Mouse (Mus musculus) kidney, postnatal 0 days (tissue): ENCODE data around the gene Trim46. TPM values are rescaled to one million over a fixed set of nuclear protein-coding genes. Genes with fewer than 3 reads are reported as not detected.
"Not testable (repeated sequence)": the region's sequence is repeated elsewhere in the genome, so short reads cannot be mapped to it uniquely, and the experiment has no call there.

Experiments used
- ATAC-seq: fragments of 200-750 bp; cut with Nextera tagmentation; replicated peaks from 2 replicates; pipeline ENCODE4 v1.8.0; 2017; ENCODE audit warnings: low read depth, moderate number of reproducible peaks, moderate TSS enrichment, moderate library complexity; ENCODE audit not compliant: low FRiP score
- DNase-seq: peaks from one replicate; pipeline ENCODE4 v3.0.0-alpha.2; 2016; ENCODE audit warnings: low spot score
- H3K27ac ChIP-seq: fragments of 300-500 bp; sonication (generic); 2 replicates; pipeline ENCODE4 v1.5.1; 2014; ENCODE audit warnings: mild to moderate bottlenecking
- H3K27me3 ChIP-seq: fragments of 300-500 bp; sonication (generic); 2 replicates; pipeline ENCODE4 v1.6.1; 2014; ENCODE audit warnings: low read length, mixed read lengths; ENCODE audit not compliant: insufficient read depth
- H3K36me3 ChIP-seq: fragments of 300-500 bp; sonication (generic); 2 replicates; pipeline ENCODE4 v1.6.1; 2014; ENCODE audit warnings: low read length, mixed read lengths; ENCODE audit not compliant: insufficient read depth
- H3K4me1 ChIP-seq: fragments of 300-500 bp; sonication (generic); replicated peaks from 2 replicates; pipeline ENCODE4 v1.6.1; 2014; ENCODE audit warnings: antibody characterized with exemption, low read length, mixed read lengths; ENCODE audit not compliant: insufficient read depth
- H3K4me2 ChIP-seq: fragments of 300-500 bp; sonication (generic); 2 replicates; pipeline ENCODE4 v1.6.1; 2014; ENCODE audit warnings: mild to moderate bottlenecking, low read length, moderate library complexity, mixed read lengths
- H3K4me3 ChIP-seq: fragments of 300-500 bp; sonication (generic); replicated peaks from 2 replicates; pipeline ENCODE4 v1.5.1; 2014; ENCODE audit warnings: low read depth, low read length
- H3K9ac ChIP-seq: fragments of 300-500 bp; sonication (generic); 2 replicates; pipeline ENCODE4 v1.6.1; 2014; ENCODE audit warnings: low read depth, low read length
- H3K9me3 ChIP-seq: fragments of 300-500 bp; sonication (generic); replicated peaks from 2 replicates; pipeline ENCODE4 v1.6.1; 2016; ENCODE audit warnings: low read length, inconsistent platforms, mixed read lengths
- CTCF ChIP-seq: IDR thresholded peaks from 2 replicates; pipeline ENCODE4 v1.5.1; 2016; ENCODE audit warnings: antibody characterized with exemption, low read depth, mild to moderate bottlenecking, moderate library complexity
- WGBS: fragments of 180-500 bp; shearing (Covaris S2); extraction: QIAGEN DNeasy Blood & Tissue Kit; methylation state at CpG from one replicate; pipeline ENCODE4 v1.1.7; 2014; 5-methylcytosine and 5-hydroxymethylcytosine counted together
- polyA plus RNA-seq: library from polyadenylated mRNA; unstranded; fragments of >200 nt; fragmentation: Nextera tagmentation; extraction: Ambion mirVana; gene quantifications from 2 replicates; pipeline ENCODE4 v1.2.1, GENCODE M21; 2015

Gene Trim46
- polyA plus RNA-seq, 1 experiment from 2014 or later, result 3.7 TPM

- no peak for TF ChIP-seq CTCF
- H3K4me2 ChIP-seq, result no peak overlapping the region
- 80% methylated on average over 11 of the region's 11 CpGs for WGBS
Measured at GRCm38 (mm10) chr3:89224796-89225195, 21.3 kb downstream of the Trim46 start.

GRCm38 (mm10) chr3:89221167-89221566, 24.9 kb downstream of the Trim46 start:
- H3K27me3 ChIP-seq, result no peaks in the 10 kb centered on the region
- DNase-seq (no peak), ATAC-seq (no peak)
- TF ChIP-seq CTCF, result no peak
- H3K27ac ChIP-seq, result no peak overlapping the region
- no peak overlapping the region for H3K4me2 ChIP-seq
- 84% methylated on average over 5 of the region's 5 CpGs for WGBS
- no peak overlapping the region for H3K4me3 ChIP-seq
- peaks cover 3% of the 10 kb centered on the region; the same call in 1 of the 2 replicates for H3K4me1 ChIP-seq
- no peak overlapping the region for H3K9ac ChIP-seq
- no peaks in the 10 kb centered on the region for H3K36me3 ChIP-seq
- H3K9me3 ChIP-seq, result no peaks in the 10 kb centered on the region

More at GRCm38 (mm10) chr3:89224796-89225195, 21.3 kb downstream of the Trim46 start:
- Histone ChIP-seq H3K36me3 (no peaks in the 10 kb centered on the region), H3K27me3 (no peaks in the 10 kb centered on the region), H3K27ac (no peak overlapping the region), H3K9ac (no peak overlapping the region), H3K4me3 (no peak overlapping the region), H3K4me1 (peaks cover 24% of the 10 kb centered on the region), H3K9me3 (no peaks in the 10 kb centered on the region)
- ATAC-seq (no peak), DNase-seq (no peak)

DNA sequence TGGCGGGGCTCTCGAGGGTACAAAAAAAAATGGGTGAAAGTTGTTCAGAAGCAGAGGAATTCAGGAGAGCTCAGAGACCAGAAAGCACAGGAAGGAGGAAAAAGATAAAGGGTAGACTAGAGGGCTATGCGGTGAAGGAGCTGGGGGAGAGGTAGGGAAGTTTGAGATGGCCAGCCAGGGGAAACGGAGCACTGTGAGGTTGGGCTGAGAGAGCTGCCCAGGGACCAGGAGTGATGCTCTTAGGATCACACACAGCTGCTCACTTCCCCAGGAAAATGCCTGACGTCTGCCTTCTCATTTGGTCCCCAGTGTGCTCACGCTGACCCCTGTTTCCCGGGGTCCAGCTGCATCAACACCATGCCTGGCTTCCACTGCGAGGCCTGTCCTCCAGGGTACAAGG, 26.6 kb downstream of the Trim46 start:
- ATAC-seq, result no peak
- Histone ChIP-seq H3K4me2 (no peak overlapping the region), H3K4me1 (peaks cover 6% of the 10 kb centered on the region), H3K27ac (no peak overlapping the region), H3K27me3 (no peaks in the 10 kb centered on the region), H3K9ac (no peak overlapping the region), H3K9me3 (no peaks in the 10 kb centered on the region), H3K4me3 (no peak overlapping the region), H3K36me3 (no peaks in the 10 kb centered on the region)
- TF ChIP-seq CTCF, result no peak
- no peak for DNase-seq
- WGBS, result 25% methylated on average over 8 of the region's 8 CpGs

DNA sequence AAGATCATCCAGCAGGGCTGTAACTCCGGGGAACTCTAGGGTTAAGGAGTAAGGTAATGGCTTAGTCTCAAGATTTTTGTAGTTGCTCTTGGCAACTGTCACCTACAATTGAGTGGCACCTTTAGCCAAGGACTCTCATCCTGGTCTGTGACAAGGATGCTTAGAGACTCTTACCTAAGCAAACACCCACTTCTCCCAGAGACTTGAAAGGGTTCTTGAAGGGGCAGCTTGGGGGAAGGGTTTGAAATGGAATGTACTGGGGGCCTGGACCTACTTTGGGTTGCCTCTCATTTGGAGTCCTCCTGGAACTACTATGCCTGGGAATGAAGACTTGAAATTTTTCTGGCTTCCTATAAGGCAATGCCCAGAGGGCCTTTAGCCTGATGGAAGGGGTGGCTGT, 27.8 kb downstream of the Trim46 start:
- TF ChIP-seq CTCF, result no peak
- H3K27ac ChIP-seq, result no peak overlapping the region

GRCm38 (mm10) chr3:89216407-89216806, 29.7 kb downstream of the Trim46 start:
- H3K4me3 ChIP-seq, H3K9ac ChIP-seq, H3K4me2 ChIP-seq, H3K9me3 ChIP-seq, H3K27me3 ChIP-seq, DNase-seq, H3K36me3 ChIP-seq, H3K27ac ChIP-seq, ATAC-seq: not testable (repeated sequence)
- peaks cover 15% of the 10 kb centered on the region for H3K4me1 ChIP-seq
- 79% methylated on average over 7 of the region's 7 CpGs for WGBS

More for the DNA sequence above, 27.8 kb downstream of the Trim46 start:
- Histone ChIP-seq H3K4me2 (no peak overlapping the region), H3K9me3 (no peaks in the 10 kb centered on the region), H3K36me3 (no peaks in the 10 kb centered on the region), H3K9ac (no peak overlapping the region), H3K4me3 (no peak overlapping the region), H3K27me3 (no peaks in the 10 kb centered on the region), H3K4me1 (peaks cover 7% of the 10 kb centered on the region)
- ATAC-seq, result no peak
- DNase-seq, result no peak
- 68% methylated on average over 1 of the region's 1 CpGs for WGBS

GRCm38 (mm10) chr3:89215853-89216252, 30.3 kb downstream of the Trim46 start:
- ATAC-seq (peak; percentile 17; the same call in 1 of the 2 replicates), DNase-seq (peak; percentile 94)
- TF ChIP-seq CTCF, result peak; percentile 93
- H3K4me2 ChIP-seq, result peak overlapping the region; percentile 77
- H3K27ac ChIP-seq, result no peak overlapping the region
- 0% methylated on average over 6 of the region's 6 CpGs for WGBS
- H3K27me3 ChIP-seq, result no peaks in the 10 kb centered on the region
- no peaks in the 10 kb centered on the region for H3K9me3 ChIP-seq
- H3K9ac ChIP-seq, result no peak overlapping the region
- no peaks in the 10 kb centered on the region for H3K36me3 ChIP-seq
- peak overlapping the region; percentile 66; the same call in 1 of the 2 replicates for H3K4me3 ChIP-seq
- H3K4me1 ChIP-seq, result peaks cover 15% of the 10 kb centered on the region
